Mouse (Mus musculus) forebrain, embryonic 12.5 days (tissue): ENCODE results near the gene Grm6. TPM values are rescaled to one million over a fixed set of nuclear protein-coding genes. Genes with fewer than 3 reads are reported as not detected.

ENCODE experiments used
- ATAC-seq: fragments of 200-750 bp; cut with Nextera tagmentation; 2 replicates; pipeline ENCODE4 v1.8.0; 2017; ENCODE audit warnings: moderate TSS enrichment; ENCODE audit not compliant: low FRiP score
- H3K27ac ChIP-seq: fragments of 300-500 bp; sonication (generic); 2 replicates; pipeline ENCODE4 v1.5.1; 2016; ENCODE audit warnings: mild to moderate bottlenecking
- H3K27me3 ChIP-seq: fragments of 300-500 bp; sonication (generic); 2 replicates; pipeline ENCODE4 v1.6.1; 2016; ENCODE audit warnings: mild to moderate bottlenecking
- H3K36me3 ChIP-seq: fragments of 300-500 bp; sonication (generic); replicated peaks from 2 replicates; pipeline ENCODE4 v1.6.1; 2016; ENCODE audit warnings: mild to moderate bottlenecking
- H3K4me1 ChIP-seq: fragments of 300-500 bp; sonication (generic); 2 replicates; pipeline ENCODE4 v1.6.1; 2016
- H3K4me2 ChIP-seq: fragments of 300-500 bp; sonication (generic); 2 replicates; pipeline ENCODE4 v1.6.1; 2016; ENCODE audit warnings: mild to moderate bottlenecking, moderate library complexity
- H3K4me3 ChIP-seq: fragments of 300-500 bp; sonication (generic); replicated peaks from 2 replicates; pipeline ENCODE4 v1.5.1; 2016; ENCODE audit warnings: mild to moderate bottlenecking
- H3K9ac ChIP-seq: fragments of 300-500 bp; sonication (generic); 2 replicates; pipeline ENCODE4 v1.6.1; 2016; ENCODE audit warnings: mild to moderate bottlenecking
- H3K9me3 ChIP-seq: fragments of 300-500 bp; sonication (generic); 2 replicates; pipeline ENCODE4 v1.6.1; 2016
- WGBS: fragments of 180-500 bp; shearing (Covaris S2); methylation state at CpG from one replicate; pipeline ENCODE4 v1.1.7; 2016; 5-methylcytosine and 5-hydroxymethylcytosine counted together
- polyA plus RNA-seq: library from polyadenylated mRNA; unstranded; fragments of >200 nt; fragmentation: Nextera tagmentation; extraction: Ambion mirVana; gene quantifications from 2 replicates; pipeline ENCODE4 v1.2.1, GENCODE M21; 2016

The Grm6 gene
- polyA plus RNA-seq, 1 experiment from 2014 or later, result not detected

GRCm38 (mm10) chr11:50878641-50879040 is 28.2 kb downstream of the Grm6 start:
- no peak for ATAC-seq
- Histone ChIP-seq H3K27ac (no peak overlapping the region), H3K4me2 (no peak overlapping the region), H3K9me3 (peaks cover 15% of the 10 kb centered on the region), H3K9ac (no peak overlapping the region), H3K36me3 (peaks cover 94% of the 10 kb centered on the region), H3K4me3 (no peak overlapping the region), H3K4me1 (no peaks in the 10 kb centered on the region), H3K27me3 (no peaks in the 10 kb centered on the region)
- WGBS, result 85% methylated on average over 3 of the region's 3 CpGs

GRCm38 (mm10) chr11:50883756-50884155 is 33.3 kb downstream of the Grm6 start:
- no peaks in the 10 kb centered on the region for H3K9me3 ChIP-seq
- no peak overlapping the region for H3K4me3 ChIP-seq
- no peak overlapping the region for H3K27ac ChIP-seq
- H3K27me3 ChIP-seq, result no peaks in the 10 kb centered on the region
- 85% methylated on average over 3 of the region's 3 CpGs for whole genome bisulfite sequencing
- peaks cover 14% of the 10 kb centered on the region for H3K4me1 ChIP-seq
- peaks cover 65% of the 10 kb centered on the region for H3K36me3 ChIP-seq
- ATAC-seq, result no peak
- no peak overlapping the region for H3K9ac ChIP-seq
- H3K4me2 ChIP-seq, result no peak overlapping the region

- Histone ChIP-seq H3K4me3 (peak overlapping the region; percentile 52), H3K9ac (peak overlapping the region; percentile 66), H3K4me1 (peaks cover 14% of the 10 kb centered on the region), H3K27me3 (no peaks in the 10 kb centered on the region), H3K36me3 (peaks cover 42% of the 10 kb centered on the region), H3K27ac (no peak overlapping the region), H3K4me2 (peak overlapping the region; percentile 70), H3K9me3 (no peaks in the 10 kb centered on the region)
- WGBS, result 56% methylated on average over 8 of the region's 8 CpGs
- ATAC-seq, result no peak
These were observed 35.9 kb downstream of the Grm6 start for GRCm38 (mm10) chr11:50886231-50886932.

- peaks cover 14% of the 10 kb centered on the region for H3K4me1 ChIP-seq
- WGBS, result 19% methylated on average over 10 of the region's 10 CpGs
- peak overlapping the region; percentile 70 for H3K4me2 ChIP-seq
- peak overlapping the region; percentile 83 for H3K27ac ChIP-seq
- H3K9me3 ChIP-seq, result no peaks in the 10 kb centered on the region
- peak overlapping the region; percentile 66 for H3K9ac ChIP-seq
- peak overlapping the region; percentile 52 for H3K4me3 ChIP-seq
- peaks cover 37% of the 10 kb centered on the region for H3K36me3 ChIP-seq
- H3K27me3 ChIP-seq, result no peaks in the 10 kb centered on the region
- ATAC-seq, result peak; percentile 19; the same call in 1 of the 2 replicates
These were observed 36.4 kb downstream of the Grm6 start for GRCm38 (mm10) chr11:50886933-50887293.

GRCm38 (mm10) chr11:50887390-50888128 is 37.1 kb downstream of the Grm6 start, which contains the start of gene Zfp454:
Zfp454 (minus strand) TSS chr11:50887651.
- peaks cover 31% of the 10 kb centered on the region for H3K36me3 ChIP-seq
- ATAC-seq, result peak; percentile 97
- 7% methylated on average over 26 of the region's 26 CpGs for whole genome bisulfite sequencing
- H3K4me1 ChIP-seq, result peaks cover 14% of the 10 kb centered on the region
- H3K4me2 ChIP-seq, result peak within 1 kb of the TSS; percentile 70
- peak within 1 kb of the TSS; percentile 52 for H3K4me3 ChIP-seq
- peak within 1 kb of the TSS; percentile 83 for H3K27ac ChIP-seq
- H3K27me3 ChIP-seq, result no peaks in the 10 kb centered on the region
- peak within 1 kb of the TSS; percentile 66 for H3K9ac ChIP-seq
- H3K9me3 ChIP-seq, result no peaks in the 10 kb centered on the region

GRCm38 (mm10) chr11:50892441-50892840 is 42.0 kb downstream of the Grm6 start:
- no peak for ATAC-seq
- Histone ChIP-seq H3K4me1 (peaks cover 3% of the 10 kb centered on the region), H3K36me3 (peaks cover under 1% of the 10 kb centered on the region; the same call in 1 of the 2 replicates), H3K27me3 (no peaks in the 10 kb centered on the region), H3K27ac (no peak overlapping the region), H3K9ac (no peak overlapping the region), H3K9me3 (peaks cover 5% of the 10 kb centered on the region; the same call in 1 of the 2 replicates), H3K4me3 (no peak overlapping the region), H3K4me2 (no peak overlapping the region)
- 50% methylated on average over 2 of the region's 2 CpGs for WGBS

GRCm38 (mm10) chr11:50897359-50897758 is 46.9 kb downstream of the Grm6 start:
- Histone ChIP-seq H3K9ac (no peak overlapping the region), H3K4me3 (no peak overlapping the region), H3K9me3 (peaks cover 51% of the 10 kb centered on the region), H3K27me3 (no peaks in the 10 kb centered on the region), H3K27ac (no peak overlapping the region), H3K4me2 (no peak overlapping the region), H3K36me3 (peaks cover 46% of the 10 kb centered on the region), H3K4me1 (no peaks in the 10 kb centered on the region)
- WGBS, result 85% methylated on average over 1 of the region's 1 CpGs
- no peak for ATAC-seq

GRCm38 (mm10) chr11:50908136-50908535 is 57.7 kb downstream of the Grm6 start:
- no peak for ATAC-seq
- H3K4me2 ChIP-seq, result no peak overlapping the region
- H3K9me3 ChIP-seq, result peaks cover 61% of the 10 kb centered on the region
- H3K27ac ChIP-seq, result no peak overlapping the region
- no peak overlapping the region for H3K9ac ChIP-seq
- no peak overlapping the region for H3K4me3 ChIP-seq
- H3K27me3 ChIP-seq, result no peaks in the 10 kb centered on the region
- WGBS, result 90% methylated on average over 5 of the region's 5 CpGs
- H3K4me1 ChIP-seq, result no peaks in the 10 kb centered on the region
- H3K36me3 ChIP-seq, result peaks cover 97% of the 10 kb centered on the region

GRCm38 (mm10) chr11:50913301-50913700 is 62.8 kb downstream of the Grm6 start:
- Histone ChIP-seq H3K27ac (no peak overlapping the region), H3K9ac (no peak overlapping the region), H3K4me2 (no peak overlapping the region), H3K4me3 (no peak overlapping the region), H3K27me3 (no peaks in the 10 kb centered on the region), H3K4me1 (no peaks in the 10 kb centered on the region), H3K9me3 (peaks cover 29% of the 10 kb centered on the region), H3K36me3 (peaks cover 54% of the 10 kb centered on the region)
- 90% methylated on average over 1 of the region's 1 CpGs for WGBS
- no peak for ATAC-seq

GRCm38 (mm10) chr11:50914461-50914860 is 64.0 kb downstream of the Grm6 start:
- Histone ChIP-seq H3K36me3 (peaks cover 42% of the 10 kb centered on the region), H3K27ac (no peak overlapping the region), H3K27me3 (no peaks in the 10 kb centered on the region), H3K4me1 (no peaks in the 10 kb centered on the region), H3K9ac (no peak overlapping the region), H3K9me3 (peaks cover 29% of the 10 kb centered on the region), H3K4me3 (no peak overlapping the region), H3K4me2 (no peak overlapping the region)
- no peak for ATAC-seq
- WGBS, result 95% methylated on average over 3 of the region's 3 CpGs
